12 mouse cellular contexts compared by ENCODE assay signal in genomic region chr6:55501061-55501460, GRCm38 (mm10). TPM values are rescaled to one million over a fixed set of nuclear protein-coding genes. Genes with fewer than 3 reads are reported as not detected.
"Had no signal": no experiment of that assay in that cellular context is flagged by ENCODE, and none has a peak within 500 bp of the region (broad histone marks: within the 10 kb centered on the region; RNA-seq: fewer than 3 reads in every experiment).

No protein-coding gene starts in this region.

- H3K9ac ChIP-seq: kidney, embryonic 15.5 days; liver, embryonic 13.5 days; lung, embryonic 15.5 days; midbrain, embryonic 13.5 days had no signal

- H3K4me2 ChIP-seq: kidney, embryonic 15.5 days; liver, embryonic 13.5 days; lung, embryonic 15.5 days; midbrain, embryonic 13.5 days had no signal

- H3K4me1 ChIP-seq: kidney, embryonic 15.5 days; liver, embryonic 13.5 days; lung, embryonic 15.5 days had no signal

- H3K36me3 ChIP-seq: kidney, embryonic 15.5 days; liver, embryonic 13.5 days; lung, embryonic 15.5 days had no signal

- ATAC-seq: midbrain, embryonic 13.5 days had no signal

- H3K4me3 ChIP-seq: kidney, embryonic 15.5 days; left cerebral cortex, adult 2 months; liver, embryonic 13.5 days; lung, embryonic 15.5 days; midbrain, embryonic 13.5 days had no signal

- DNase-seq: kidney, adult 8-10 months; kidney, postnatal 10 days; kidney, postnatal 36 days; layer of hippocampus, postnatal 36 days; liver, embryonic 13.5 days; lung, postnatal 14 days; thymus, postnatal 25 days had no signal

- H3K27ac ChIP-seq: kidney, embryonic 15.5 days; left cerebral cortex, adult 2 months; liver, embryonic 13.5 days; lung, embryonic 15.5 days; macrophage; midbrain, embryonic 13.5 days had no signal

- H3K9me3 ChIP-seq: kidney, embryonic 15.5 days; liver, embryonic 13.5 days; lung, embryonic 15.5 days; midbrain, embryonic 13.5 days had no signal

- H3K27me3 ChIP-seq: kidney, embryonic 15.5 days; liver, embryonic 13.5 days; lung, embryonic 15.5 days; midbrain, embryonic 13.5 days had no signal

RNA-seq across cellular contexts. Expression of gene Adcyap1r1, which starts 49.3 kb away (rescaled TPM):
- polyA plus RNA-seq: macrophage had no signal
